Mouse (Mus musculus) embryo, embryonic 11 days (tissue): ENCODE data around the gene Mmp19.
"Not testable (repeated sequence)": the region's sequence is repeated elsewhere in the genome, so short reads cannot be mapped to it uniquely, and the experiment has no call there.

Experiments used
- DNase-seq: peaks from one replicate; pipeline ENCODE4 v3.0.0-alpha.2; 2015

The Mmp19 gene

DNA sequence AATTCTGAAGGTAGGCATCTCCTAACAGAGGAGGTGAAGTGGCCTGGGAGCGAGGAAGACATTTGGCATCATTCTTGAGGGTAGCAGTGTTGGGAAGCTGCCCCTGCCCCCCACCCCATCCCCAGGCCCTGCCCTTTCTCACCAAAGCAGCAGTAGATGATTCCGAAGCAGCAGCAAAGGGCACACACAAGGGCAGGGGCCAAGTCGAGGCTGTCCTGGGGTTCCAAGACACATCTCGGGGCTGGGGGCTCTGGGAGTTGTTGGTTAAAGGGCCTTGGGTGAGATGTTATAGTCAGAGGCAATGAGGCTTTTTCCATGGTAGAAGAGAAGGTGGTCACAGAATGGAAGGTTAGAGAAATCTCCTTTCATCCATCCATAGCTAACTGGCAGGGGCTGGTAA is 12.2 kb downstream of the Mmp19 start:
- DNase-seq = no peak

DNA sequence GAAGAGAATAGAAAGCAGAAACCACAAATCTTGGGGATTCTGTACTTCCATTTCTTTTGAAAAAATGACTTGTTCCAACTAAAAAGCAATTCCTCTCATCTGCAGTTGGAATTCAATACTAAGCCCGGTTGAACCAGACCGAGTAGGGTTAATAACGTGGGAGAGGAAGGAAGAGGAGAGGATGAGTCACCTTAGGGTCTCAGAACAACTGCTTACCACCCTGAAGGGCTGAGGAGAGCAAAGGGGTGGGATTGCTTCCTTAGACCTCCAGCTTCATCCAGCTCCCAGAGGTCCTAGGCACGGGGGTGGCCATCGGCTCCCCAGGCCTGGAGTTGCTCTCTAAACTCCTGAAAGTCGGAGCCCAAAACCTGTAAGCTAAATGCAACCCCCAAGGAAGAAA is 12.7 kb downstream of the Mmp19 start:
- DNase-seq = peak; percentile 11

GRCm38 (mm10) chr10:128803771-128804270 is 13.1 kb downstream of the Mmp19 start, which contains the start of gene Dnajc14:
TSS of gene Dnajc14 (plus strand) at chr10:128804062.
- DNase-seq = peak; percentile 59

- DNase-seq = peak; percentile 84
These were observed 13.8 kb downstream of the Mmp19 start, which contains the start of gene Tmem198b for GRCm38 (mm10) chr10:128804271-128805091. TSS of gene Tmem198b (minus strand) at chr10:128804370.

GRCm38 (mm10) chr10:128805092-128806000 is 14.6 kb downstream of the Mmp19 start:
- DNase-seq = peak; percentile 99

DNA sequence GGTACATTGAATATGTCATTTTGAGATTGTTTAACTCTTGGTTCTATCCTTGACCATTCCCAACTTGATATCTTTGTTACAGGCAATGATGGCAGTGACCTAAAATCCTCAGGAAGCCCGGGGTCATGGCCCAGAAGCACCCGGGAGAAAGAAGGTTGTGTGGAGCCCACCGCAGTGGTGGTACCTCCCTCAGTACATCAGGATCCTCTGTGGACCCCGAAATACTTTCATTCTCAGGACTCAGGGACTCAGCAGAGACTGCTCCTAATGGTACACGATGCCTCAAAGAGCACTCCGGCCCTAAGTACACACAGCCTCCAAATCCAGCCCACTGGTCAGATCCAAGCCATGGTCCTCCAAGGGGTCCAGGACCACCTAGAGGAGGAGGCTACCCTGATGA is 15.4 kb downstream of the Mmp19 start:
- DNase-seq = no peak

GRCm38 (mm10) chr10:128807018-128807417 is 16.3 kb downstream of the Mmp19 start:
- DNase-seq = no peak

GRCm38 (mm10) chr10:128817033-128817432 is 26.3 kb downstream of the Mmp19 start, which contains the start of gene Sarnp:
TSS of gene Sarnp (plus strand) at chr10:128817333.
- DNase-seq = no peak

DNA sequence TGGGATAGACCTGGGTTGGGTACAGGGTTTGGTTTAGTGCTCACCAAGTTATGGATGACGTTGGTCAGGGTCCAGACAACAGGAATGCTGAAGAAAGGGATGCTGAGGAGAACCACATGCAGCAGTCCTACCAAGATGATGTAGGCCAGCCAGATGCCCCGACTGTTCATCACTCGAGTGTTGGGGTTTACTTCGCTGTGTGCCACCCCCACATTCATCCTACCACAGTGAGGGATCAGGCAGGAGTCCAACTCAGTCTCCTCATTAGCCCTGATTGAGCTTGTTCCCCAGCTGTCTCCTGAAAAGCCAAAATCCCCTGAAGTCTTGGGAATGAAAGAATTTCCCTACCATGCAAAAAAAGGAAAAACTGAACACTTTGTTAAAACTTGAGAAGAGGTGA is 29.5 kb downstream of the Mmp19 start:
- no peak for DNase-seq

GRCm38 (mm10) chr10:128821358-128822056 is 30.8 kb downstream of the Mmp19 start, which contains the start of gene Ormdl2:
TSS of gene Ormdl2 (minus strand) at chr10:128821645.
- peak; percentile 99 for DNase-seq

- no peak for DNase-seq
These were observed 31.4 kb downstream of the Mmp19 start for GRCm38 (mm10) chr10:128822135-128822534.

DNA sequence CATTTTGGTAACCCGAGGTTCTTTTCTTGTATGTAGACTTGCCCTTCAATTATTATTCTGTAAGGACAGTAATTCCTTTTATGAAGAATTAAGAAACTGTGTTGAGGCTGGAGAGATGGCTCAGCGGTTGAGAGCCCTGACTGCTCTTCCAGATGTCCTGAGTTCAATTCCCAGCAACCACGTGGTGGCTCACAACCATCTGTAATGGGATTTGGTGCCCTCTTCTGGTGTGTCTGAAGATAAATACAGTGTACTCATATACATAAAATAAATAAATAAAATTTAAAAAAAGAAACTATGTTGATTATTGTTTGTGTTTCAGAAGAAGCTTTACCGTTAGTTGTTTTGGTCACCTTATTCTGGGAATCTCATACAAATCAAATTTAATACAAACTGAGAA is 32.4 kb downstream of the Mmp19 start:
- not testable (repeated sequence) for DNase-seq

GRCm38 (mm10) chr10:128823821-128824220 is 33.1 kb downstream of the Mmp19 start:
- DNase-seq = no peak

GRCm38 (mm10) chr10:128837400-128837799 is 46.7 kb downstream of the Mmp19 start:
- no peak for DNase-seq

- no peak for DNase-seq
These were observed 48.7 kb downstream of the Mmp19 start for GRCm38 (mm10) chr10:128839434-128839833.

GRCm38 (mm10) chr10:128840612-128841011 is 49.9 kb downstream of the Mmp19 start:
- no peak for DNase-seq

GRCm38 (mm10) chr10:128843260-128843659 is 52.5 kb downstream of the Mmp19 start:
- no peak for DNase-seq

GRCm38 (mm10) chr10:128845516-128845915 is 54.8 kb downstream of the Mmp19 start:
- DNase-seq = peak; percentile 71

DNA sequence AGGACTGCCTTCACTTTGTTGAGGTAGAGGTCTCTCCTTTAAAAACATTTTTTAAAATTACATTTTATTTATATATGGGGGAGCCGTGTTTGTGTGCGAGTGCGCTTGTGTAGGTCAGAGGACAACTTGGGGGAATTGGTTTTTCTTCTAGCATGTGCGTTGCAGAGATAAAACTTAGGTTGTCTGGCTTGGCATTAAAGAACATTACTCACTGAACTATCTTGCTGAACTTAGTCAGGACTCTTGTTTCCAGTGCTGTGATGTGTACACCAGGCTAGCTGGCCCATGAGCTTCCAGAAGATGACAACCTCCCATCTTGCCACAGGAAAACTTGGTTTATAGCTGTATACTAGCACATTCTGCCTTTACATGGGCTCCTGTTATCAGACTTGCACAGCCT is 56.0 kb downstream of the Mmp19 start:
- DNase-seq = no peak

GRCm38 (mm10) chr10:128848426-128848825 is 57.7 kb downstream of the Mmp19 start:
- DNase-seq = no peak

GRCm38 (mm10) chr10:128850339-128850738 is 59.6 kb downstream of the Mmp19 start:
- no peak for DNase-seq
